Mouse (Mus musculus): ENCODE results near the gene Kcnq1. TPM values are rescaled to one million over a fixed set of nuclear protein-coding genes. Genes with fewer than 3 reads are reported as not detected.

Gene Kcnq1
- polyA plus RNA-seq, 1 experiment from 2014 or later, result 1.0 TPM

DNA sequence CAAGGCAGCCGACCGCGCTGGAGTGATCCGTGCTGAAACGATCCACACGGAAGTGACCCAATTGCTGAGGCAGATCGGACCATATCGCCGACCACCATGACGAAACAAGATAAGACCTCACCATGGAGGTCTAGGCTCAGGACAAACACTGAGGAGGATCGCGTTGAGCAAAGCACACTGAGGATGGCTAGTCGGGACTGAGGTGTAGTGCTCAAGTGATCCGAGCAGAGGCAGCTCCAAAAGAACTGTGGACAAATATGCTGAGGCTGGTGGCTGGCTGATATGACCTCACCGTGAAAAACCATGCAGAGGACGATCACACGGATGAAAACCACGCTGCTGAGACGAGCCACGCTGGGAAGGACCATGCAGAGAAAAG is 189.8 kb downstream of the Kcnq1 start:
- Histone ChIP-seq H3K4me2 (replicated peaks) (peak overlapping the region; percentile 59), H3K9me3 (replicated peaks) (peaks cover 16% of the 10 kb centered on the region; the same call in 1 of the 2 replicates), H3K36me3 (no peaks in the 10 kb centered on the region), H3K4me1 (peaks cover 23% of the 10 kb centered on the region), H3K27ac (peak overlapping the region; percentile 74), H3K4me3 (peak overlapping the region; percentile 53), H3K9ac (peak overlapping the region; percentile 69), H3K27me3 (no peaks in the 10 kb centered on the region)
- peak; percentile 30 for ATAC-seq (ENCODE audit: low FRiP score)
- WGBS, result 47% methylated on average over 20 of the region's 20 CpGs

- peak; percentile 96 for ATAC-seq (ENCODE audit: low FRiP score)
- H3K9me3 ChIP-seq (replicated peaks), result peaks cover 16% of the 10 kb centered on the region; the same call in 1 of the 2 replicates
- H3K9ac ChIP-seq, result peak overlapping the region; percentile 69
- 48% methylated on average over 17 of the region's 17 CpGs for WGBS
- peak overlapping the region; percentile 59 for H3K4me2 ChIP-seq (replicated peaks)
- H3K27me3 ChIP-seq, result no peaks in the 10 kb centered on the region
- H3K27ac ChIP-seq, result peak overlapping the region; percentile 74
- no peaks in the 10 kb centered on the region for H3K36me3 ChIP-seq
- peaks cover 18% of the 10 kb centered on the region for H3K4me1 ChIP-seq
- peak overlapping the region; percentile 53 for H3K4me3 ChIP-seq
Measured at GRCm38 (mm10) chr7:143296384-143296801, 190.2 kb downstream of the Kcnq1 start.

- ATAC-seq (ENCODE audit: low FRiP score), result no peak
- H3K4me2 ChIP-seq (replicated peaks), result no peak overlapping the region
- no peak overlapping the region for H3K4me3 ChIP-seq
- H3K9ac ChIP-seq, result no peak overlapping the region
- 57% methylated on average over 7 of the region's 7 CpGs for WGBS
- H3K27me3 ChIP-seq, result no peaks in the 10 kb centered on the region
- H3K27ac ChIP-seq, result peak overlapping the region; percentile 31; the same call in 1 of the 2 replicates
- peaks cover 14% of the 10 kb centered on the region; the same call in 1 of the 2 replicates for H3K9me3 ChIP-seq (replicated peaks)
- H3K4me1 ChIP-seq, result peaks cover 18% of the 10 kb centered on the region
- H3K36me3 ChIP-seq, result no peaks in the 10 kb centered on the region
Measured at GRCm38 (mm10) chr7:143300037-143300436, 193.9 kb downstream of the Kcnq1 start.

GRCm38 (mm10) chr7:143300681-143301080 is 194.5 kb downstream of the Kcnq1 start:
- no peaks in the 10 kb centered on the region for H3K36me3 ChIP-seq
- H3K9ac ChIP-seq, result no peak overlapping the region
- ATAC-seq (ENCODE audit: low FRiP score), result no peak
- H3K27me3 ChIP-seq, result no peaks in the 10 kb centered on the region
- H3K27ac ChIP-seq, result no peak overlapping the region
- H3K9me3 ChIP-seq (replicated peaks), result 0 out of 2 replicates have a peak, but pooled peaks cover 8% of the 10 kb centered on the region
- no peak overlapping the region for H3K4me2 ChIP-seq (replicated peaks)
- 90% methylated on average over 3 of the region's 3 CpGs for WGBS
- no peak overlapping the region for H3K4me3 ChIP-seq
- H3K4me1 ChIP-seq, result peaks cover 22% of the 10 kb centered on the region

GRCm38 (mm10) chr7:143302156-143302555 is 196.0 kb downstream of the Kcnq1 start:
- H3K9ac ChIP-seq, result no peak overlapping the region
- ATAC-seq (ENCODE audit: low FRiP score), result no peak
- H3K4me1 ChIP-seq, result peaks cover 26% of the 10 kb centered on the region
- H3K27ac ChIP-seq, result no peak overlapping the region
- H3K27me3 ChIP-seq, result no peaks in the 10 kb centered on the region
- H3K4me2 ChIP-seq (replicated peaks), result no peak overlapping the region
- WGBS, result 70% methylated on average over 7 of the region's 7 CpGs
- no peak overlapping the region for H3K4me3 ChIP-seq
- H3K36me3 ChIP-seq, result no peaks in the 10 kb centered on the region
- no peaks in the 10 kb centered on the region for H3K9me3 ChIP-seq (replicated peaks)

DNA sequence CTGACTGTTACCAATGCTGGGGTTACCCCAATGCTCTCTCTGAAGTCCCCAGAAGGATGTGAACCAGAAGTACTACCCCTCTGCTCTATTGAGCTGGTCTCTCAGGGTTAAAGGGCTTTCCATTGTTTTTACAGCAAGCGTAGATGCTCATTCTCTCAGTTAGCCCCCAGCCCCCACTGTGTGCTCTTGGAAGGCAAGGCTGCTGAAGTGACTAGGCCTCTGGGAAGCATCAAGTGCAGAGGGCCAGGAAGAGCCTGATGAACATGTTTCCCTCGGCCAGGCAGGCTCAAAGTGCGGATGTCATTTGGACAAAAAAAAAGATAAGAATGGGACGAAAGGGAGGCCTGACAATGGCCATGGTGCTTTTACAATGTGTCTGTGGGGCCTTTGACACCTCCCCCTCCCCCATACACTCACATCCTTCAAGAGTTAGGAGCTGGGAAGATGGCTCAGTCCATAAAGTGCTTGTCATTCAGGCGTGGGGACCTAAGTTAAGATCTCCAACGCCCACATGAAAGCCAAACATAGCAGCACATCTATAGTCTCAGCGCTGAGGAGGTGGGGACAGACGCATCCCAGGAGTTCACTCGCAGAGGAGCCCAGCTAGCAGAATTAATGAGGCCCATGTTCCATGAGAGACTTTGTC is 196.6 kb downstream of the Kcnq1 start:
- H3K9ac ChIP-seq, result no peak overlapping the region
- H3K4me2 ChIP-seq (replicated peaks), result no peak overlapping the region
- no peaks in the 10 kb centered on the region for H3K27me3 ChIP-seq
- peaks cover 26% of the 10 kb centered on the region for H3K4me1 ChIP-seq
- H3K27ac ChIP-seq, result no peak overlapping the region
- no peaks in the 10 kb centered on the region for H3K36me3 ChIP-seq
- no peak for ATAC-seq (ENCODE audit: low FRiP score)
- no peak overlapping the region for H3K4me3 ChIP-seq
- H3K9me3 ChIP-seq (replicated peaks), result no peaks in the 10 kb centered on the region
- WGBS, result 44% methylated on average over 9 of the region's 9 CpGs

- H3K4me3 ChIP-seq, result no peak overlapping the region
- no peak overlapping the region for H3K9ac ChIP-seq
- no peaks in the 10 kb centered on the region for H3K36me3 ChIP-seq
- no peak overlapping the region for H3K27ac ChIP-seq
- no peak for ATAC-seq (ENCODE audit: low FRiP score)
- WGBS, result 95% methylated on average over 5 of the region's 5 CpGs
- H3K4me2 ChIP-seq (replicated peaks), result no peak overlapping the region
- no peaks in the 10 kb centered on the region for H3K9me3 ChIP-seq (replicated peaks)
- H3K27me3 ChIP-seq, result no peaks in the 10 kb centered on the region
- peaks cover 26% of the 10 kb centered on the region for H3K4me1 ChIP-seq
Measured at GRCm38 (mm10) chr7:143303557-143303956, 197.4 kb downstream of the Kcnq1 start.

DNA sequence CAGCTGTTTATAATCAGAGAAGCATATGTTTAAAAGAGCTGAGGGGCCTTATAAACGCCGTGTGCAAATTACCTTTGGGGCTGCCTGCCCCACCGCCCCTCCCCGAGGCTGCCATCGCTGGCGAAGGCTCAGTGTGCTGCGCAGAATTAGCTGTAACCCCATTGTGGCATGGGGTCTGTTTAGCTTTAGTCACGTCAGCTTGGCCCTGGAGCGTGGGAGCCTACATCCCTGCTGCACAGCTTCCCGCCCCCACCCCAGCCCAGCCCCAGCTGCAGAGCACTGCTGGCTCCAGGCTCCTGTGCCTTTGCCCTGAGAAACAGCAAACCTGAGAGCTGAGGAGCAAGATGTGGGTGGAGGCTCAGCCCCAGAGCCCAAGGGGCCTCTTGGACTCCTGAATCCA is 199.6 kb downstream of the Kcnq1 start:
- Histone ChIP-seq H3K4me2 (replicated peaks) (no peak overlapping the region; the same call in 1 of the 2 replicates), H3K27me3 (no peaks in the 10 kb centered on the region), H3K4me1 (peaks cover 28% of the 10 kb centered on the region), H3K36me3 (no peaks in the 10 kb centered on the region), H3K27ac (peak overlapping the region; percentile 40; the same call in 1 of the 2 replicates), H3K9ac (no peak overlapping the region), H3K9me3 (replicated peaks) (no peaks in the 10 kb centered on the region), H3K4me3 (no peak overlapping the region)
- WGBS, result 37% methylated on average over 10 of the region's 10 CpGs
- peak; percentile 40; the same call in 1 of the 2 replicates for ATAC-seq (ENCODE audit: low FRiP score)

DNA sequence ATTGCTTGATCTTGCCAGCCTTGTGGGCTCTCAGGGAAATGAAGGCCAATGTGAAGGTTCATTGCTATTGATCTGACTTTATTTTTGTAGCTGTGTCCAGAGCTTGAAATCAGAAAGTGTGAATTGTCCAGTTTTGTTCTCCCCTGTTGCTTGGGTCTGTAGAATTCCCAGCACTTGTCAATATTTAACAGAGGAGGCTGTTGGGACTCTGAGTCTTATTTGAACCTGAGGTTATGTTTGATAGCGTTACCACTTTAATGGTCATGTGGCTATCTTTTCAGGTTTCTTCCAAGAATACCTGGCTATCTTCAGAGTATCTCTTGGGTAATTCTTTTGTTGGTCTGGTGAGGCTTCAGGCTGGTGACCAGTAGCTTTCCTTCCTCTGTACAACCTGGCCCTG is 201.8 kb downstream of the Kcnq1 start:
- H3K4me3 ChIP-seq, result no peak overlapping the region
- H3K27ac ChIP-seq, result no peak overlapping the region
- ATAC-seq (ENCODE audit: low FRiP score), result no peak
- H3K27me3 ChIP-seq, result peaks cover 6% of the 10 kb centered on the region
- no peaks in the 10 kb centered on the region for H3K9me3 ChIP-seq (replicated peaks)
- 93% methylated on average over 1 of the region's 1 CpGs for WGBS
- H3K9ac ChIP-seq, result no peak overlapping the region
- H3K4me2 ChIP-seq (replicated peaks), result no peak overlapping the region
- no peaks in the 10 kb centered on the region for H3K36me3 ChIP-seq
- peaks cover 18% of the 10 kb centered on the region for H3K4me1 ChIP-seq

DNA sequence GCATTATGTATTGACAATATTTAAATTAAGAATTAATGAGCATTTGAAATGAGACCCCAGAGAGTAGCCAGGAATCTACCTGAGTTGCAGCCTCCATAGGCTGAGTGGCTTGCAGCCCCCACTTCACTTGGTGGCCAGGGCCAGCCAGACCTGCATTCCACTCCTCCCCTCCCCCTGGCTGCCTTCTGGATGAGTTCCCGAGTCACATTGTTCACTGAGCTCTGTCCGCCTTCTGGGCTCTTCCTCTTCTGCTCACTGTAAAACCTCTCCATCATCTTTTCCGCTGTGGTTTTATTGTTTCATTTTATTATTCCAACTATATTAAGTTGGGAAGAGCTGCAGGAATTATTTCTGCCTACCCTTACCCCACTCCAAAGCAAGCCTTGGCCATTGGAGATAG is 204.1 kb downstream of the Kcnq1 start:
- Histone ChIP-seq H3K4me1 (peaks cover 21% of the 10 kb centered on the region), H3K4me2 (replicated peaks) (no peak overlapping the region)

DNA sequence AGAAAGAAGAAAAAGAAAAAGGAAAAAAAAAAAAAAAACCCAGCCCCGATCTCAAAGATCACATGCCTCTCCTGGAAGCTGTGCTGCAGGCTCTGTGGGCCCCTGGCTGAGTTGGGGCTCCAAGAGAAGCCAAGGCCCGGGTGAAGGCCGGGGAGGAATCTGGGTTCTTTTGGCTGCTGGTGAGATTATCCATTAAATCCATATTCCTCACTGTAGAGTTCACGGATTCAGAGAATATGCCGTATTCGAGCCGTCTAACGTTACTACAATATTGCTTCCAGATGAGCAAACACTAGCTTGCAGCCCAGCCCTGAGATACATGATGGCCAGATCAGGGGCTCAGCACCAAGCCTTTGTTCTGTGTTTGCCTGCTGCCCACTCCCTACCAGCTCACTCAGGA is 204.7 kb downstream of the Kcnq1 start:
- H3K36me3 ChIP-seq, result no peaks in the 10 kb centered on the region
- peaks cover 16% of the 10 kb centered on the region for H3K4me1 ChIP-seq
- no peak overlapping the region for H3K4me3 ChIP-seq
- H3K9ac ChIP-seq, result no peak overlapping the region
- ATAC-seq (ENCODE audit: low FRiP score), result no peak
- H3K27ac ChIP-seq, result 0 out of 2 replicates have a peak overlapping the region, but pooled peaks have one; percentile 30
- H3K4me2 ChIP-seq (replicated peaks), result no peak overlapping the region
- H3K9me3 ChIP-seq (replicated peaks), result no peaks in the 10 kb centered on the region
- WGBS, result 73% methylated on average over 8 of the region's 8 CpGs
- peaks cover 6% of the 10 kb centered on the region for H3K27me3 ChIP-seq

More for the DNA sequence above, 204.1 kb downstream of the Kcnq1 start:
- 58% methylated on average over 3 of the region's 3 CpGs for WGBS
- Histone ChIP-seq H3K36me3 (no peaks in the 10 kb centered on the region), H3K9me3 (replicated peaks) (no peaks in the 10 kb centered on the region), H3K9ac (no peak overlapping the region), H3K27me3 (peaks cover 6% of the 10 kb centered on the region), H3K27ac (peak overlapping the region; percentile 30; the same call in 1 of the 2 replicates), H3K4me3 (no peak overlapping the region)
- ATAC-seq (ENCODE audit: low FRiP score), result no peak

DNA sequence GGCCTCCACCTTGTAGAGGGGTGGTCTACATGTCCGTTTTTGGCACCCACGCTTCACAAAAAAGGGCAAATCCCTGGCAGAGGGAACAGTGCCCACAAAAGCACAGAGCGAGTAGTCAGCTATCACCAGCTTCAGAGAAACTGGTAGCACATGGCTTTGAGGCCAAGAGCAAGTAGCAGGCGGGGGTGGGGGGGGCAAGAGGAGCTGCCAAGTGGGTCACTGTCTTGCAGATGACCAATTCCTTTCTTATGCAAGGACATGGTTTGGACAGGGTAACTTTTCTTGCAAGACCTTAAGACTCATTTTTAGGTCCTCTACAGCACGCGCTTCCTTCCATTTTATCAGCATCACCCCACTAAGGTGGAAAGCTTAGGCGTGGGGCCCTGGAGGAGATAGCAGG is 205.3 kb downstream of the Kcnq1 start:
- no peaks in the 10 kb centered on the region for H3K36me3 ChIP-seq
- no peak for ATAC-seq (ENCODE audit: low FRiP score)
- H3K4me1 ChIP-seq, result peaks cover 14% of the 10 kb centered on the region; the same call in 1 of the 2 replicates
- no peak overlapping the region for H3K9ac ChIP-seq
- H3K27me3 ChIP-seq, result peaks cover 6% of the 10 kb centered on the region
- H3K4me2 ChIP-seq (replicated peaks), result no peak overlapping the region
- no peak overlapping the region for H3K4me3 ChIP-seq
- WGBS, result 84% methylated on average over 7 of the region's 7 CpGs
- H3K27ac ChIP-seq, result peak overlapping the region; percentile 8; the same call in 1 of the 2 replicates
- H3K9me3 ChIP-seq (replicated peaks), result no peaks in the 10 kb centered on the region
